Mouse (Mus musculus) olfactory bulb, adult 2 months (tissue): ENCODE results near the gene Zfp160.
"Not testable (repeated sequence)": the region's sequence is repeated elsewhere in the genome, so short reads cannot be mapped to it uniquely, and the experiment has no call there.

Experiments
- CTCF ChIP-seq: fragments of 200-500 bp; IDR thresholded peaks from 2 replicates; pipeline ENCODE4 v1.5.1; 2012; ENCODE audit warnings: low read depth, mild to moderate bottlenecking, low read length, moderate library complexity; ENCODE audit not compliant: insufficient read depth
- POLR2A ChIP-seq: fragments of 200-500 bp; IDR thresholded peaks from 2 replicates; pipeline ENCODE4 v1.6.1; 2012; ENCODE audit warnings: mild to moderate bottlenecking, low read depth, low read length, moderate library complexity; ENCODE audit not compliant: insufficient read depth

DNA sequence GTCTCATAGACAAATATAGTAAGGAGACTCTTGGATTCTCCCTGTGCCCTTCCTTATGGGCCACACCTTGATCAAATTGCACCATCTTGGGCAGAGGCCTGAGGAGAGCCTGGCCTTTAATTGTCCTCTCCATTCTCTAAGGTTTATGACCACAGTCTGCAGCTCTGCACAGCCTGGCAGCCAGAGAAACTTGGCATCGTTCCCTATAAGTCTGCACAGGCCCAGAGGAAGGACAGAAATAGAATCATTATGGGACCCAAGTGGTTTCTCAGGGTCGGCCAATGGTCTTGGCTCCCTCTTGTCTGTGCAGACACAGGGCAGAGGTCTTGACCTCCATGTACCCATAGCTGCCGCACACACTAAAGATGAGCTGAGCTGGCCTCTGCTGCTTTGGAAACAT, 42.6 kb downstream of the Zfp160 start:
- TF ChIP-seq POLR2A, CTCF: not testable (repeated sequence)
